Mouse (Mus musculus) spleen, adult 2 months (tissue): ENCODE results near the gene Frmd6.

Experiments
- CTCF ChIP-seq: fragments of 200-500 bp; IDR thresholded peaks from 2 replicates; pipeline ENCODE4 v1.5.1; 2011; ENCODE audit warnings: mild to moderate bottlenecking, inconsistent platforms; ENCODE audit not compliant: insufficient read depth, insufficient read length, insufficient replicate concordance; ENCODE audit errors: extremely low read depth
- POLR2A ChIP-seq: fragments of 200-500 bp; IDR thresholded peaks from 2 replicates; pipeline ENCODE4 v1.6.1; 2011; ENCODE audit warnings: low read depth, low read length, inconsistent platforms

DNA sequence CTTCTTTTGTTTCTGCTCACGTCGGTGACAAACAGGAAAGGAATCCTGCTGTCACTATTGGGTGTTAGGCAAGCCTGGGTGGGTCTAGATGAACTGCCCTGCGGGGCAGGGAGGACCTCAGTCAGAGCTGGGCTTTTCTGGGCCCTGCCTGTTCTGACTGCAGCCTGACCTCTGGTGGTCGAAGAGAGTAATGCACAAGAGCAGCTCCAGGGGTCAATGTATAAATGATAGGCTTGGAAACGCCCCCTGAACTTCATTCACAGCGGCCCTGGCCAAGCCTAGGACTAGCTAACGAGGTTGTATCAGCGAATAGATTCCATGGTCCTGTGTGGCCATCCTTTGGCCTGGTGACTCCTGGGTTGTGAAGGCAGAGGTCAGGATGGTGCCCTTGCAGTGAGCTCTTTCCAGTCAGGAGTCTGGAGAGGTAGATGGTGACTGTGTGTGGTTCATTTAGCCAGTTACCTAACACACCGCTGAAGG is 85.0 kb downstream of the Frmd6 start:
- TF ChIP-seq CTCF (peak; percentile 76; the same call in 1 of the 2 replicates), POLR2A (no peak)
